Mouse (Mus musculus): ENCODE measurements around the gene Hoxb1. TPM values are rescaled to one million over a fixed set of nuclear protein-coding genes. Genes with fewer than 3 reads are reported as not detected.
A peak's percentile ranks its signal among the peaks of the same experiment; 100 is the strongest.

The Hoxb1 gene
- polyA plus RNA-seq, 1 experiment from 2014 or later: 0.78 TPM

DNA sequence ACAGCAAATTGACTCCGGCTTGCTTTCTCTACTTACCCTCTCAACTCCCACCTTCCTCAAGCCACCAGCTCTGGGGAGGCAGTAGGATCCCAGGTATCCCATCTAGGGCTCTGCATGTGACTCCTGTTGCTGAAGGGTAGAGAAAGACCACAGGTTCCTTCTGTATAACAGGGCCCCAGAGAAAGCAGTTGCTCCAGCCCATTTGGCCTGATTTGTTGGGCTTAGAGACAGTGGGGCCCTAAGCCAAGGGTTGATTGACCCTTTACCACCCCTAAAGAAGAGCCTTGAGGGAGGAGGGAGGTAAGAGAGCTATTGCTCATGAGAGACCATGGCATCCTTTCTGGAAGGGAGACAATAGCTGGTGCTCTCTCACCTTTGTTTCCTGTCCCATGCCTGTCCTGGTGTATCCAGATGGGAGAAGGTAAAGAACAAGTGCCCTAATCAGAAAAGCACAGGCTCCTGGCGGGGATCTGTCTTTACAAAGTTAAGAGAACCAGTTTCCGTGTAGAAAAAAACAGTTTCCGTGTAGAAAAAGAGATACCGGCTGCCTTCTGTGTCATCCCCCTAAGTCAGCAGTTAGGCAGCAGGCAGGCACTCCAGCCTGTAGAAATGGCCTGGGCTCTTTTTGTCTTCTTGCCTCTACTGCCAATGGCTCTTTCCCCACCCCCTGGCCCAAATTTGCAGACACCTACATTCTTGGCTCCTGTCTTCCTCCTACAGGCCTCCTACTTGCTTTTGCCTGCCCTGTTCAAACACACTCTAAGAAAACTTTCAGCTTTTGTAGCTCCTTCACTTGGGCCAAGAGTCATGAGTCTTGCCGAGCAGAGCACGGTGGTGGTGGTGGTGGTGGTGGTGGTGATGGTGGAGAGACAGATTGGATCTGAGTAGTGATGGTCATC lies 26.3 kb upstream of the Hoxb1 start:
- H3K36me3 ChIP-seq: peaks cover 2% of the 10 kb centered on the region; the same call in 1 of the 2 replicates
- peak overlapping the region; percentile 53; the same call in 1 of the 2 replicates for H3K27ac ChIP-seq
- 22% methylated on average over 7 of the region's 7 CpGs for WGBS
- H3K9me3 ChIP-seq (replicated peaks): no peaks in the 10 kb centered on the region
- peak; percentile 49 for DNase-seq (ENCODE audit: low spot score)
- H3K4me3 ChIP-seq: 0 out of 2 replicates have a peak overlapping the region, but pooled peaks have one; percentile 54
- H3K27me3 ChIP-seq (ENCODE audit: low read depth, poor library complexity, severe bottlenecking): peaks cover 100% of the 10 kb centered on the region
- H3K4me1 ChIP-seq: peaks cover 98% of the 10 kb centered on the region

GRCm38 (mm10) chr11:96340698-96341365 lies 24.7 kb upstream of the Hoxb1 start:
- Histone ChIP-seq H3K4me3 (peak overlapping the region; percentile 54), H3K36me3 (peaks cover 11% of the 10 kb centered on the region; the same call in 1 of the 2 replicates), H3K4me1 (peaks cover 98% of the 10 kb centered on the region), H3K27ac (peak overlapping the region; percentile 88), H3K9me3 (replicated peaks) (no peaks in the 10 kb centered on the region), H3K27me3 (ENCODE audit: low read depth, poor library complexity, severe bottlenecking) (peaks cover 100% of the 10 kb centered on the region)
- under 1% methylated on average over 36 of the region's 36 CpGs for WGBS
- peak; percentile 78 for DNase-seq (ENCODE audit: low spot score)

DNA sequence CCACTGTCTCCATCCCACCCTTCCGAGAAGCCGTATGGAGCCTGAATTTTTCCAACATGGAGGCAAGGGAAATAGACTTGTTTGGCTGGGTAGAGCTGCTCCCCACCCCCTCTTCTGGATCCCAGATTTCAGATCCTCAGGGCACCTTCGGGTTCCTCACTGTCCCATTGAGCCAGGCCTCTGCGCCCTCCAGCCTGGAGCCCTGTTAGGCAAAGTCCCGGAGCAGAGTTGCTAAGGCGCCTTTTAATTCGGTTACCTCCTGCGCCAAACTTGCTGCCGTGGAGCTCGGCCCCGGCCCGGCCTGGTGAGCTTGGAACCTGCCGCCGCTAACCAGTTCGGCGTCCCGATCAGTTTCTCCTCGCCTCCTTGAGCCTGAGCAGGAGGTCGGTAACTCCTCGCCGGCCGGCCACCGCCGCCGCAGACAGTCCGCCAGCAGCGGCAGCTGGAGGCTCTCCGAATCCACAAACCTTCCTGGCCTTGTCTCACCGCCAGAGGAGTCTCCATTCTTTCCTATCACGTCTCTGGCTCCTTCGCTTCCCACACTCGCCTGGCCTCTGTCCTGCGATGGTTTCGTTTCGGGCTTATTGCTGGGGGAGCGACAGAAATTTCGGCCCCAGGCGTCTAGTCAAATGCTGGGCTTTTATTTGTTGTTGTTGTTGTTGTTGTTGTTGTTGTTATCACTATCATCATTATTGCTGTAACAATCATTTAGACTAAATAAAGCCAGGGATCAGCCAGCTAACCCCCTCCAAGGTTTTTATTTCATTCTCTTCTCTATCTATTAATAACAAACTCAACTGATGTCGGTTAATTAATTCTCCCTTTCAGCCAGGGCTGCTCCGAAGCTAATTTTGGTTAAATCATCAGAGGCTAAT lies 23.6 kb upstream of the Hoxb1 start:
- 1% methylated on average over 40 of the region's 40 CpGs for WGBS
- DNase-seq (ENCODE audit: low spot score): peak; percentile 74
- H3K4me3 ChIP-seq: peak overlapping the region; percentile 54

GRCm38 (mm10) chr11:96342576-96342930 lies 23.0 kb upstream of the Hoxb1 start:
- Histone ChIP-seq H3K27me3 (ENCODE audit: low read depth, poor library complexity, severe bottlenecking) (peaks cover 97% of the 10 kb centered on the region), H3K27ac (0 out of 2 replicates have a peak overlapping the region, but pooled peaks have one; percentile 88), H3K4me1 (peaks cover 88% of the 10 kb centered on the region), H3K4me3 (no peak overlapping the region), H3K9me3 (replicated peaks) (no peaks in the 10 kb centered on the region), H3K36me3 (peaks cover 15% of the 10 kb centered on the region; the same call in 1 of the 2 replicates)
- DNase-seq (ENCODE audit: low spot score): no peak
- WGBS: 6% methylated on average over 4 of the region's 4 CpGs

More for the DNA sequence above, 23.6 kb upstream of the Hoxb1 start:
- Histone ChIP-seq H3K27me3 (ENCODE audit: low read depth, poor library complexity, severe bottlenecking) (peaks cover 100% of the 10 kb centered on the region), H3K4me1 (peaks cover 94% of the 10 kb centered on the region), H3K36me3 (peaks cover 15% of the 10 kb centered on the region; the same call in 1 of the 2 replicates), H3K9me3 (replicated peaks) (no peaks in the 10 kb centered on the region), H3K27ac (peak overlapping the region; percentile 88)

GRCm38 (mm10) chr11:96343206-96343745 lies 22.3 kb upstream of the Hoxb1 start:
- Histone ChIP-seq H3K36me3 (peaks cover 15% of the 10 kb centered on the region; the same call in 1 of the 2 replicates), H3K9me3 (replicated peaks) (no peaks in the 10 kb centered on the region), H3K27ac (peak overlapping the region; percentile 42; the same call in 1 of the 2 replicates), H3K4me1 (peaks cover 88% of the 10 kb centered on the region), H3K27me3 (ENCODE audit: low read depth, poor library complexity, severe bottlenecking) (peaks cover 97% of the 10 kb centered on the region), H3K4me3 (peak overlapping the region; percentile 4; the same call in 1 of the 2 replicates)
- DNase-seq (ENCODE audit: low spot score): peak; percentile 35
- WGBS: 18% methylated on average over 2 of the region's 2 CpGs

GRCm38 (mm10) chr11:96344061-96344877 lies 21.3 kb upstream of the Hoxb1 start:
- peak; percentile 72 for DNase-seq (ENCODE audit: low spot score)
- Histone ChIP-seq H3K4me3 (peak overlapping the region; percentile 55), H3K27me3 (ENCODE audit: low read depth, poor library complexity, severe bottlenecking) (peaks cover 97% of the 10 kb centered on the region), H3K36me3 (peaks cover 15% of the 10 kb centered on the region; the same call in 1 of the 2 replicates), H3K27ac (peak overlapping the region; percentile 80), H3K9me3 (replicated peaks) (no peaks in the 10 kb centered on the region), H3K4me1 (peaks cover 89% of the 10 kb centered on the region)
- WGBS: 3% methylated on average over 40 of the region's 40 CpGs

DNA sequence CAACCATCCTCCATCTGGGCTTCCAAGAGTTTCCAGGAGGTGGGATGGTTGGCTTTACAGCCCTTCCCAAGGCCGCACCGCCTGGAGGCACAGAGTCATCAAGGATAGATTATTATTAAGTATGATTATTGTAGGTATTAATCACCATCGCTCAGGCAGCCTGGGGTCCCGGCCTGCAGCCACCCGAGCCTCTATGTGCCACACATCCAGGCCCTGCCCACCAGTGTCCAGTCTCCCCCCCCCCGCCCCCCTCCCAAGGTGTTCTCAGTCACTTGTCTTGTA lies 20.7 kb upstream of the Hoxb1 start:
- DNase-seq (ENCODE audit: low spot score): no peak
- H3K4me1 ChIP-seq: peaks cover 89% of the 10 kb centered on the region
- H3K36me3 ChIP-seq: peaks cover 15% of the 10 kb centered on the region; the same call in 1 of the 2 replicates
- H3K27ac ChIP-seq: peak overlapping the region; percentile 80
- H3K9me3 ChIP-seq (replicated peaks): no peaks in the 10 kb centered on the region
- H3K4me3 ChIP-seq: peak overlapping the region; percentile 55
- WGBS: 9% methylated on average over 6 of the region's 6 CpGs
- peaks cover 97% of the 10 kb centered on the region for H3K27me3 ChIP-seq (ENCODE audit: low read depth, poor library complexity, severe bottlenecking)

GRCm38 (mm10) chr11:96345220-96345892 lies 20.2 kb upstream of the Hoxb1 start:
- peak; percentile 72 for DNase-seq (ENCODE audit: low spot score)
- WGBS: 1% methylated on average over 37 of the region's 56 CpGs
- Histone ChIP-seq H3K9me3 (replicated peaks) (no peaks in the 10 kb centered on the region), H3K4me1 (peaks cover 89% of the 10 kb centered on the region), H3K27ac (peak overlapping the region; percentile 80), H3K36me3 (peaks cover 15% of the 10 kb centered on the region; the same call in 1 of the 2 replicates), H3K27me3 (ENCODE audit: low read depth, poor library complexity, severe bottlenecking) (peaks cover 96% of the 10 kb centered on the region), H3K4me3 (peak overlapping the region; percentile 55)

DNA sequence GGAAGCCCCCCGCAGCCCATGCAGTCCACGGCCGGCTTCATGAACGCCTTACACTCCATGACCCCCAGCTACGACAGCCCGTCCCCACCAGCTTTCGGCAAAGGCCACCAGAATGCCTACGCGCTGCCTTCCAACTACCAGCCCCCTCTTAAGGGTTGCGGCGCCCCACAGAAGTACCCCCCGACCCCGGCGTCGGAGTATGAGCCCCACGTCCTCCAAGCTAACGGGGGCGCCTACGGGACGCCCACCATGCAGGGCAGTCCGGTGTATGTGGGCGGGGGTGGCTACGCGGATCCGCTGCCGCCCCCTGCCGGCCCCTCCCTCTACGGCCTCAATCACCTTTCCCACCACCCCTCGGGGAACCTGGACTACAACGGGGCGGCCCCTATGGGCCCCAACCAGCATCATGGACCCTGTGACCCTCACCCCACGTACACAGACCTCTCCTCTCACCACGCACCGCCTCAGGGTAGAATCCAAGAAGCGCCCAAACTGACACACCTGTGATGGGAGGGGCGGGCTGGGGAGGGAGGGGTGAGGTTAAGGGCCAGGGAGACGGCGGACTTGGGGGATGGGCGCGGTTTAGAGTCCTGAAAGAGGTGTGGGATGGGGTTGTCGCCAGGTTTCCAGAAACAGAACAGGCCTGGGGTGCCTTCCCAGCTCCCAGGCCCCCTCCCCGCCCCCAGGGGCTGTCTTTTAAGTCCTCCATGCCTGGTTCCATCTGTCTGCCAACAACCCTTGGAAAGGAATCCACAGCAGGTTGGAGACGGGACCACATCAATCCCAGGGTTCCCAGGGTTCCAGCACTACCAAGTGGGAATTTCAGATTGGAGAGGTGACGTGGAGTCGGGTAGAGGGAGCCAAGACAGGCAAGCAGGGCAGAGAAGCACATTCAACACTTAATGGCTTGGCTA lies 19.4 kb upstream of the Hoxb1 start:
- DNase-seq (ENCODE audit: low spot score): peak; percentile 75
- 4% methylated on average over 45 of the region's 45 CpGs for WGBS
- peak overlapping the region; percentile 80 for H3K27ac ChIP-seq

GRCm38 (mm10) chr11:96346916-96347520 lies 18.5 kb upstream of the Hoxb1 start:
- Histone ChIP-seq H3K36me3 (peaks cover 15% of the 10 kb centered on the region; the same call in 1 of the 2 replicates), H3K27me3 (ENCODE audit: low read depth, poor library complexity, severe bottlenecking) (peaks cover 96% of the 10 kb centered on the region), H3K4me3 (no peak overlapping the region), H3K27ac (no peak overlapping the region), H3K9me3 (replicated peaks) (no peaks in the 10 kb centered on the region), H3K4me1 (peaks cover 89% of the 10 kb centered on the region)
- 32% methylated on average over 5 of the region's 5 CpGs for WGBS
- DNase-seq (ENCODE audit: low spot score): peak; percentile 34

More for the DNA sequence above, 19.4 kb upstream of the Hoxb1 start:
- H3K4me1 ChIP-seq: peaks cover 89% of the 10 kb centered on the region
- H3K27me3 ChIP-seq (ENCODE audit: low read depth, poor library complexity, severe bottlenecking): peaks cover 96% of the 10 kb centered on the region
- H3K36me3 ChIP-seq: peaks cover 15% of the 10 kb centered on the region; the same call in 1 of the 2 replicates
- H3K9me3 ChIP-seq (replicated peaks): no peaks in the 10 kb centered on the region
- peak overlapping the region; percentile 55 for H3K4me3 ChIP-seq

All from limb, embryonic 10.5 days (tissue).